Mouse (Mus musculus): Measurements from ENCODE around the gene Chst5.
"Not testable (repeated sequence)": the region's sequence is repeated elsewhere in the genome, so short reads cannot be mapped to it uniquely, and the experiment has no call there.

The Chst5 gene

GRCm38 (mm10) chr8:111909621-111910450 lies at the start of gene Chst5:
Chst5 (minus strand) TSS chr8:111910447.
- DNase-seq, result peak; percentile 41 to 60

- DNase-seq, result peak in 1 of 2 experiments; percentile 41
These were observed 47.0 kb upstream of the Chst5 start for GRCm38 (mm10) chr8:111957231-111957630.

- no peak for DNase-seq
These were observed 45.6 kb upstream of the Chst5 start for GRCm38 (mm10) chr8:111955879-111956278.

- no peak for DNase-seq
These were observed 44.8 kb upstream of the Chst5 start for GRCm38 (mm10) chr8:111954844-111955594.

GRCm38 (mm10) chr8:111951936-111952335 lies 41.7 kb upstream of the Chst5 start:
- peak; percentile 72 for DNase-seq

GRCm38 (mm10) chr8:111951317-111951716 lies 41.1 kb upstream of the Chst5 start:
- DNase-seq, result no peak

GRCm38 (mm10) chr8:111950846-111951245 lies 40.6 kb upstream of the Chst5 start:
- no peak for DNase-seq

GRCm38 (mm10) chr8:111947954-111948353 lies 37.7 kb upstream of the Chst5 start:
- DNase-seq, result peak; percentile 69 to 75

- no peak for DNase-seq
These were observed 36.9 kb upstream of the Chst5 start for GRCm38 (mm10) chr8:111947144-111947543.

GRCm38 (mm10) chr8:111943544-111943943 lies 33.3 kb upstream of the Chst5 start:
- DNase-seq, result no peak

GRCm38 (mm10) chr8:111941101-111941454 lies 30.8 kb upstream of the Chst5 start:
- peak; percentile 36 to 56 for DNase-seq

GRCm38 (mm10) chr8:111940171-111941100 lies 30.2 kb upstream of the Chst5 start, which contains the start of gene Gabarapl2:
Gabarapl2 (plus strand) TSS chr8:111940703.
- peak; percentile 99 to 100 for DNase-seq

GRCm38 (mm10) chr8:111939516-111940142 lies 29.4 kb upstream of the Chst5 start:
- peak; percentile 66 to 73 for DNase-seq

GRCm38 (mm10) chr8:111938076-111938985 lies 28.1 kb upstream of the Chst5 start:
- not testable (repeated sequence) for DNase-seq

GRCm38 (mm10) chr8:111937184-111937583 lies 26.9 kb upstream of the Chst5 start:
- no peak for DNase-seq

GRCm38 (mm10) chr8:111934201-111934600 lies 24.0 kb upstream of the Chst5 start:
- no peak for DNase-seq

GRCm38 (mm10) chr8:111933348-111934076 lies 23.3 kb upstream of the Chst5 start, which contains the start of gene Tmem231:
Tmem231 (minus strand) TSS chr8:111933881.
- DNase-seq, result peak; percentile 90 to 97

GRCm38 (mm10) chr8:111932580-111933336 lies 22.5 kb upstream of the Chst5 start:
- DNase-seq, result peak; percentile 62 to 76

GRCm38 (mm10) chr8:111931721-111932120 lies 21.5 kb upstream of the Chst5 start:
- DNase-seq, result no peak
